Mouse (Mus musculus) liver, embryonic 11.5 days (tissue): Measurements from ENCODE around the gene Cnnm3. TPM values are rescaled to one million over a fixed set of nuclear protein-coding genes. Genes with fewer than 3 reads are reported as not detected.

Experiments used
- ATAC-seq: fragments of 200-750 bp; cut with Nextera tagmentation; replicated peaks from 2 replicates; pipeline ENCODE4 v1.8.0; 2017; ENCODE audit warnings: moderate number of reproducible peaks, mild to moderate bottlenecking, moderate TSS enrichment, moderate library complexity; ENCODE audit not compliant: low FRiP score
- DNase-seq: peaks from one replicate; pipeline ENCODE4 v3.0.0-alpha.2; 2017; ENCODE audit warnings: low spot score
- H3K27ac ChIP-seq: fragments of 300-500 bp; sonication (generic); 2 replicates; pipeline ENCODE4 v1.5.1; 2014; ENCODE audit warnings: mild to moderate bottlenecking, low read depth, low read length, control low read depth
- H3K27me3 ChIP-seq: fragments of 300-500 bp; sonication (generic); replicated peaks from 2 replicates; pipeline ENCODE4 v1.6.1; 2014; ENCODE audit warnings: low read length, mixed read lengths; ENCODE audit not compliant: control insufficient read depth, insufficient read depth
- H3K36me3 ChIP-seq: fragments of 300-500 bp; sonication (generic); 2 replicates; pipeline ENCODE4 v1.6.1; 2014; ENCODE audit warnings: mild to moderate bottlenecking, low read length, moderate library complexity, mixed read lengths; ENCODE audit not compliant: control insufficient read depth, insufficient read depth
- H3K4me1 ChIP-seq: fragments of 300-500 bp; sonication (generic); replicated peaks from 2 replicates; pipeline ENCODE4 v1.6.1; 2014; ENCODE audit warnings: low read length, mixed read lengths; ENCODE audit not compliant: control insufficient read depth, insufficient read depth
- H3K4me2 ChIP-seq: fragments of 300-500 bp; sonication (generic); 2 replicates; pipeline ENCODE4 v1.6.1; 2014; ENCODE audit warnings: mild to moderate bottlenecking, control low read depth, moderate library complexity
- H3K4me3 ChIP-seq: fragments of 300-500 bp; sonication (generic); 2 replicates; pipeline ENCODE4 v1.5.1; 2014; ENCODE audit warnings: low read depth, low read length, control low read depth
- H3K9ac ChIP-seq: fragments of 300-500 bp; sonication (generic); 2 replicates; pipeline ENCODE4 v1.6.1; 2014; ENCODE audit warnings: low read depth, low read length, control low read depth
- H3K9me3 ChIP-seq: fragments of 300-500 bp; sonication (generic); 2 replicates; pipeline ENCODE4 v1.6.1; 2016; ENCODE audit warnings: low read length, inconsistent platforms, mixed read lengths; ENCODE audit not compliant: control insufficient read depth
- WGBS: fragments of 180-500 bp; shearing (Covaris S2); extraction: QIAGEN DNeasy Blood & Tissue Kit; methylation state at CpG from one replicate; pipeline ENCODE4 v1.1.7; 2014; 5-methylcytosine and 5-hydroxymethylcytosine counted together
- polyA plus RNA-seq: library from polyadenylated mRNA; unstranded; fragments of >200 nt; fragmentation: Nextera tagmentation; extraction: Ambion mirVana; gene quantifications from 2 replicates; pipeline ENCODE4 v1.2.1, GENCODE M21; 2014

The Cnnm3 gene
- polyA plus RNA-seq, 1 experiment from 2014 or later, result 3.3 TPM

DNA sequence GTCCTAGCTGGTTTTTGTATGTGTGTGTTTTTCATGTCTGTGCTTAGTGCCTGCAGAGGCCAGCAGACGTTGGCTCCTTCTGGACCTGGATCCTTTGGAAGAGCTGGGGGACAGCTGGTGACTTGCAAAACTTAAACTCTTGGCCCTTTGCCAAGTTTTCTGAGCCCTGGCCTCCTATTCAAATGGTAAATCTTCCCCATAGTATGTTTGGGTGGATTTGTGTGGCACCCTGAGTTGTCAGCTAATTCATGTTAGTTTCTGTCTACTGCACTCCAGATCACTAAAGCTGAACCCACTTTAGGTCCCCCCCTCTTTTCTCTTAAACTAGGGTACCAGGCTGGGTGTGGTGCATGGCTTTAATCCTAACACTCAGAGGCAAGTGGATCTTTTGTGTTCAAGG, 16.7 kb downstream of the Cnnm3 start:
- no peak for DNase-seq
- peaks cover 21% of the 10 kb centered on the region for H3K36me3 ChIP-seq
- WGBS, result 67% methylated on average over 1 of the region's 1 CpGs

DNA sequence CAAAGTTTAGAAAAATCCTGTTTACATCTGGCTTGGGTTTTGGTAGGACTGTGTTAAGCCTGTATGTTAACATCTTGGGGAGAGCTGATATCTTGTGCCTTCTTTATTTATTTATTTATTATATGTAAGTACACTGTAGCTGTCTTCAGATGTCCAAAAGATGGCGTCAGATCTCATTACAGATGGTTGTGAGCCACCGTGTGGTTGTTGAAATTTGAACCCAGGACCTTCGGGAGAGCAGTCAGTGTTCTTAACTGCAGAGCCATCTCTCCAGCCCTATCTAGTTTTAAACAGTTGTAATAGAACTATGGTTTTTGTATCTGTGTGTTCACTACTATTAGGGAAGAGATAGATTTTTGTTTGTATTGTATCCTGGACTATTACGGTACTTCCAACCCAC, 17.6 kb downstream of the Cnnm3 start:
- WGBS, result 86% methylated on average over 4 of the region's 4 CpGs
- no peak for DNase-seq
- Histone ChIP-seq H3K36me3 (peaks cover 14% of the 10 kb centered on the region; the same call in 1 of the 2 replicates), H3K4me1 (no peaks in the 10 kb centered on the region), H3K9me3 (no peaks in the 10 kb centered on the region), H3K9ac (no peak overlapping the region), H3K27ac (no peak overlapping the region), H3K4me2 (no peak overlapping the region), H3K27me3 (no peaks in the 10 kb centered on the region), H3K4me3 (no peak overlapping the region)
- no peak for ATAC-seq

More for the DNA sequence above, 16.7 kb downstream of the Cnnm3 start:
- ATAC-seq, result no peak
- no peak overlapping the region for H3K27ac ChIP-seq
- H3K9ac ChIP-seq, result no peak overlapping the region
- no peak overlapping the region for H3K4me3 ChIP-seq
- H3K4me2 ChIP-seq, result no peak overlapping the region
- H3K4me1 ChIP-seq, result no peaks in the 10 kb centered on the region
- no peaks in the 10 kb centered on the region for H3K9me3 ChIP-seq
- no peaks in the 10 kb centered on the region for H3K27me3 ChIP-seq

DNA sequence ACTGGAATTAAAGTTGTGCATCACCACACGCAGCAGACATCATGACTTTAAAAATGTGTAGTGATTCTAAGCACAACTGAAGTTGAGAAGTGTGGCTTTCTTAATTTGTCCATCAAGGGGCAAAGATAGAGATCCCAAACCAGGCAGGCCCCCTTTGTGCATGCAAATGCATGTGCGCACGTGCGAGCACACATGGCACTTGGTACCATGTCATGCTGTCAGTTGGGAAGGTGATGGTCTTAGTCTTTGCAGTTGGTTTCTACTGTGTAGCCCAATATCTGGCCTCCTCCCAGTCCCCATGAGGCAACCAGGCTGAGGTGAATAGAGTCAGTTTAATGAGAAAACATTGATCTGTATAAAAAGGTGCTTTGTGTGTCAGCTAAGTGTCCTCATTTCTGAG, 18.2 kb downstream of the Cnnm3 start:
- no peak overlapping the region for H3K9ac ChIP-seq
- no peak overlapping the region for H3K4me3 ChIP-seq
- no peak for ATAC-seq
- H3K9me3 ChIP-seq, result no peaks in the 10 kb centered on the region
- H3K27me3 ChIP-seq, result no peaks in the 10 kb centered on the region
- H3K4me2 ChIP-seq, result no peak overlapping the region
- peaks cover 9% of the 10 kb centered on the region; the same call in 1 of the 2 replicates for H3K36me3 ChIP-seq
- WGBS, result 93% methylated on average over 4 of the region's 4 CpGs
- H3K27ac ChIP-seq, result no peak overlapping the region
- DNase-seq, result no peak
- H3K4me1 ChIP-seq, result no peaks in the 10 kb centered on the region

DNA sequence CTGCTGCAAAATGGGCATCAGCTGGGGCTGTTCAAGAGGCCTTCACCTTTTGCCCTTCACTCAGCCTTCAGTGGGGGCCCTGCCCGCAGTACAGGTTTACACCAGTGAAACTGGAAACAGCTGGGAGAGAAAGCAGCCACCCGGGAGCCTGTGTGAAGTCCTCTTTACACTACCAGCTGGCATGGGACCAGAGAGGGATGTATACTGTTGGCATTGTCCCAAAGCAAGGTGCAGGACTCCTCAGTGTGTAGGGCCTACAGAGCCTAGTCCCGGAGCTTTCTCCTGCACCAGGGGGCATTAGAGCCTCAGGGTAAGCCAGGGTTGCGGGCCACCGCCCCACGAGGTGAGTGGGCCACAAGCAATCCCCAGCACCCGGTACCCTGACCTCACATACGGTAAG, 18.8 kb downstream of the Cnnm3 start:
- H3K36me3 ChIP-seq, result 0 out of 2 replicates have a peak, but pooled peaks cover 3% of the 10 kb centered on the region
- ATAC-seq (no peak), DNase-seq (no peak)
- H3K27ac ChIP-seq, result no peak overlapping the region
- WGBS, result 86% methylated on average over 8 of the region's 8 CpGs
- no peaks in the 10 kb centered on the region for H3K27me3 ChIP-seq
- H3K9ac ChIP-seq, result no peak overlapping the region
- no peak overlapping the region for H3K4me3 ChIP-seq
- no peak overlapping the region for H3K4me2 ChIP-seq
- H3K9me3 ChIP-seq, result no peaks in the 10 kb centered on the region
- no peaks in the 10 kb centered on the region for H3K4me1 ChIP-seq

DNA sequence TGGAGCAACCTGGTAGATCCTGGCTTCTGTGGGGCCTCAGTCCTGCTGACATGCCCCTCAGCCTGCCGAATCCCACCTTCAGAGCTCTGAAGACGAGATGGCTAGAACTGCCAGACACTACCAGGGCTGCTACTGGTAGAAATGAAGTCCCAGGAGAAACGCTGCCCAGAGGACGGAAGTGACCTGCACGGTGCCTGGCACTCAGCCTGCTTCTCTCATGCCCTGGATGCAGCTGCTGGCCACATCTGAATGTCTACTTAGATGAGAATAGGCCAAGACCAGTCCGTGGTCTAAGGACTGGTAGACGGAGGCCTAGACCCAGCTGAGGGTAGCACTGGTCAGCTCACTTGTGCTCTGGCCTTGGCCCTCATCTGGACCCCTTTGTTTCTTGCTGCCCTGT, 19.3 kb downstream of the Cnnm3 start:
- Histone ChIP-seq H3K4me3 (no peak overlapping the region), H3K4me2 (no peak overlapping the region), H3K4me1 (no peaks in the 10 kb centered on the region), H3K27me3 (no peaks in the 10 kb centered on the region), H3K36me3 (0 out of 2 replicates have a peak, but pooled peaks cover 3% of the 10 kb centered on the region), H3K27ac (no peak overlapping the region), H3K9me3 (no peaks in the 10 kb centered on the region), H3K9ac (no peak overlapping the region)
- DNase-seq (no peak), ATAC-seq (no peak)
- 87% methylated on average over 7 of the region's 7 CpGs for WGBS

DNA sequence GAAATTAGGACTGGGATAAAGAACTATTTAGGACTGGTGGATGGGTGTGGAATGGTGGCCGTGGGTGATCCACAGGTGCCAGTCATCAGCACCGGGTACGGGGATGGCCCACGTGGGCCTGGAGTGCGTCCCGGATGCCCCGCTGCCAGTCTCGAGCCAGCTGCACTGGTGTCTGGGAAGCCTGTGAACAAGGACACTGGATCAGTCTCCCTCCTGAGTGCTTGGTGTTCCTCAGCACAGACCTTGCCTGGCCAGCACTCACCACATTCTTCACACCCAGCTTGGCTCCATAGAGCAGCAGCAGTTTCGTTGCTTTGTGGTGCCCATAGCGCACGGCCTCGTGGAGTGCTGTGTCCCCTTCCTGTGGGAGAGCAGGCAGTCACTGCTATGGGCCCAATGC, 19.8 kb downstream of the Cnnm3 start:
- 0 out of 2 replicates have a peak, but pooled peaks cover 3% of the 10 kb centered on the region for H3K36me3 ChIP-seq
- no peak for DNase-seq
- no peak overlapping the region for H3K27ac ChIP-seq
- H3K9me3 ChIP-seq, result no peaks in the 10 kb centered on the region
- no peaks in the 10 kb centered on the region for H3K4me1 ChIP-seq
- H3K4me3 ChIP-seq, result no peak overlapping the region
- H3K9ac ChIP-seq, result no peak overlapping the region
- ATAC-seq, result no peak
- H3K4me2 ChIP-seq, result no peak overlapping the region
- WGBS, result 92% methylated on average over 12 of the region's 12 CpGs
- H3K27me3 ChIP-seq, result no peaks in the 10 kb centered on the region

DNA sequence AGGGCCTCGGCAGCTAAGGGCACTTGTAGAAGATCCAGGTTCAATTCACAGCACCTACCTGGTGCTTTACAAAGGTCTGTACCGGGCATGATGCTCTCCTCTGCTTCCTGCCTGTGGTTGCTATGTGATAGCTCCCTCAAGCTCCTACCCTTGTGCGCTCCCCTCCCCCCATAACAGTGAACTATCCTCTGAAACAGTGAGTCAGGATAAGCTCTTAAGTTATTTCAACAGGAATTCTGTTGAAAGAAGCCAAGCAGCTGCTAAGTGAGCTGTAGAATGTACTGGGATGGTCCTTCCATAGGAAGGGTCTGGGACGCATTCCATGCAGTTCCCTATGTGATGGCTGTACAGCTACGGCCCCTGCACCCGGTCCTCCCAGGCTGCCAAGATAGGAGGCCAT, 21.9 kb downstream of the Cnnm3 start:
- Histone ChIP-seq H3K4me2 (no peak overlapping the region), H3K4me1 (no peaks in the 10 kb centered on the region), H3K9ac (no peak overlapping the region), H3K27ac (no peak overlapping the region), H3K36me3 (no peaks in the 10 kb centered on the region), H3K4me3 (no peak overlapping the region), H3K9me3 (no peaks in the 10 kb centered on the region), H3K27me3 (no peaks in the 10 kb centered on the region)
- ATAC-seq (no peak), DNase-seq (no peak)
- WGBS, result 81% methylated on average over 6 of the region's 6 CpGs

DNA sequence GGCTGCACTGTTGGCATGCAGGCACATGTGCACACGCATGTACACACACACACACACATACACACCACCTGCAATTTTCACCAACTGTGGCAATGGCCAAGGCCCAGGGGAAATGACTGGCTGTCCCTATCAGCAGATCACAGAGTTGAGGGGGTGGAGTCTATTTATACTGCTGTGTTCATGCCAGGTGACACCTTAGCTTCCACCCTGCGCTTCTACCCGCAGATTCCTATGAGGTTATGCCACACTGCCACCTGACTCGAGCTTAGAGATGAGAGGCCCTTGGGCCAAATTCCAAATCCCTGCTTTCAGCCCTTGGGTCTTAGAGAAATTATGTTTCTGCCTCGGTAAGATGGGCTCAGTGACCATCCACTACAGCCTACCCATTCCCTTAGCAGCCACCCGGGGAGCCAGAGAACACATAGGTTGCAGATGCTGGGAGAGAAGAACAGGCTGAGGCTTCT, 23.0 kb downstream of the Cnnm3 start:
- Histone ChIP-seq H3K9me3 (no peaks in the 10 kb centered on the region), H3K9ac (no peak overlapping the region), H3K4me3 (no peak overlapping the region), H3K4me2 (no peak overlapping the region), H3K27ac (no peak overlapping the region), H3K4me1 (no peaks in the 10 kb centered on the region), H3K27me3 (no peaks in the 10 kb centered on the region), H3K36me3 (no peaks in the 10 kb centered on the region)
- ATAC-seq, result no peak
- no peak for DNase-seq
- 74% methylated on average over 6 of the region's 6 CpGs for WGBS

DNA sequence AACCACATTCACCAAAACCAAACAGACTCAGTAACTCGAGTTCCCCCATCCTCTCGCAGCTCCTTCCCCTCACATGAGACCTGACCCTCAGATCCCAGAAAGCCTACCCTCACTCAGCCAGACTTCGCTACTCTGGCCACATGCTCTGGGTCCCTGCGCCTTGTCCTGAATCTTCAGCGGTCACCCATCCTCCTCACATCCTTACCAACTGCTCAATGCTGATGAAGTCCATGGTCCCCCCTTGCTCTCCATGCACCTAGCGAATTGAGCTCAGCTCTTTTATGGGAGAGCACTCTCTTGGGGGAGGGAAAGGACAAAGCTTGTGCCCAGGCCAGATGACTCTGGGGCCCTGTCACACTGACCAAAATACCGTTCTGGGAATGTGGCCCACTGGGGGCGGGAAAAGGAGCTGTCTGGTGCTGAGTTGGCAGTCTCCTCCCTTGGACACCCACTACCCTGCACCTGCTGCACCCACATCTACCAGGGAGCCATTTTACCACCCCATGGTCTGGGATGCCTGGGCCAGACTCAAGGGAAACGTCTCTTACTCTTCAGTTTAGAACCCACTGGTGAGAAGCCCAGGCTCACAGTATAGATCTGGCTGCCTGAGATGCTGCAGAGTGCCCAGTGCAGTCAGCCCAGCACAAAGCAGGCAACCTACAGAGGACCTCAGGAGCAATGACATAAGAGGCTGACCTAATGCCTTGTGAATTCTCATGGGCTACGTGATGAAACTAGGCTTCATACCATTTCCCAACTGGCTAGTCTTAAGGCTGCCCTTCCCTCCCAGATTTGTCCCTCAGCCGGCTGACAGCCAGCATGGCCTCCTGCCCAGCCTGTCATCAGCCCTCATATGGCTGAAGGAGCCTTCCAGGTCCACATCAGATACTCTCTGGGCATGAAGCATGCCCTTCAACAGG, 24.1 kb downstream of the Cnnm3 start:
- Histone ChIP-seq H3K9ac (no peak overlapping the region), H3K4me1 (no peaks in the 10 kb centered on the region), H3K4me2 (no peak overlapping the region)

More for the DNA sequence above, 24.1 kb downstream of the Cnnm3 start:
- WGBS, result 79% methylated on average over 11 of the region's 11 CpGs
- Histone ChIP-seq H3K9me3 (no peaks in the 10 kb centered on the region), H3K27ac (no peak overlapping the region), H3K36me3 (0 out of 2 replicates have a peak, but pooled peaks cover 2% of the 10 kb centered on the region), H3K27me3 (no peaks in the 10 kb centered on the region), H3K4me3 (no peak overlapping the region)
- ATAC-seq, result no peak
- no peak for DNase-seq
